Mouse (Mus musculus): Measurements from ENCODE around the gene Gm12394.

DNA sequence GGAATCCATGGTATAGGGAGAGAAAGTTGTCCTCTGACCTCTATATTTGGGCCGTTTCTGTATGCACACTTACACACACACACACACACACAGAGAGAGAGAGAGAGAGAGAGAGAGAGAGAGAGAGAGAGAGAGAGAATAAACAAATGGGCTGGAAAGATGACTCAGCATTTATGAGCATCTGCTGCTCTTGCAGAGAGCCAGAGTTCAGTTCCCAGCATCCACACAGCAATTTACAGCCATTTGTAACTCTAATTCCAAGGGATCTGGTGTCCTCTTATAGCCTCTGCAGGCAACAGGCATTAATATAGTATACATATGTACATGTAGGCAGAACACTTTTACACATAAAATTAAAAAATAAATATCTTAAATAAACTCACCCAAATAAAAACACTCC lies 47.4 kb upstream of the Gm12394 start:
- no peak for TF ChIP-seq CTCF (IDR thresholded peaks at IDR 0.05; ENCODE audit: control insufficient read depth, insufficient read depth, insufficient replicate concordance, low read depth, low read length)
- no peak for TF ChIP-seq POLR2A (IDR thresholded peaks at IDR 0.05; ENCODE audit: control insufficient read depth, low read depth, low read length)
